Mouse (Mus musculus): ENCODE measurements around the gene Serpinb6e. TPM values are rescaled to one million over a fixed set of nuclear protein-coding genes. Genes with fewer than 3 reads are reported as not detected.

Gene Serpinb6e
- polyA plus RNA-seq (2015; fragmentation: Nextera tagmentation; extraction: Ambion mirVana): not detected in 2 replicates

DNA sequence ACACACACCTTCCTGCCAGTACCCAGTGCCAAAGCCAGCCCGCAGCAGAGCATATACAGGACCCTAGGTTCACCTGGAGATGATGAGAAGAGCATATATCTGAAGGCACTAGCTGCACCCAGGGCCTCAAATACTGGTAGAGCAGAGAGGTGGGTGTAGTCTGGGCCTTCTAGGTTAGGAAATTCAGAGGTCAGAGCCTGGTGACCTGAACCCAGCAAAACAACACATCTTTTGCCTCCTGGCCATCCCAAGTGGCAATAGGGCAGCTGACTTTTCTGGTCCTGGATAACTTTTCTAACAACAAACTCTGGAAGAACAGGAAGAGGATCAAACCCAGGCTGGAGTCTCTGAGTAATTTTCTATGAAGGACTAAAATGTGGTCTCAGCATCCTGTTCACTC, at the start of gene Serpinb6e:
TSS of gene Serpinb6e (minus strand) at position 101 of the 400 bp plus-strand sequence.
- no peaks in the 10 kb centered on the region for H3K4me1 ChIP-seq
- H3K36me3 ChIP-seq: no peaks in the 10 kb centered on the region
- no peak within 1 kb of the TSS for H3K27ac ChIP-seq (replicated peaks)
- H3K9me3 ChIP-seq: no peaks in the 10 kb centered on the region
- no peak within 1 kb of the TSS for H3K9ac ChIP-seq (replicated peaks)
- no peak for ATAC-seq (replicated peaks)
- H3K4me2 ChIP-seq (replicated peaks): no peak within 1 kb of the TSS
- no peaks in the 10 kb centered on the region for H3K27me3 ChIP-seq
- no peak within 1 kb of the TSS for H3K4me3 ChIP-seq
- 63% methylated on average over 1 of the region's 1 CpGs for WGBS

DNA sequence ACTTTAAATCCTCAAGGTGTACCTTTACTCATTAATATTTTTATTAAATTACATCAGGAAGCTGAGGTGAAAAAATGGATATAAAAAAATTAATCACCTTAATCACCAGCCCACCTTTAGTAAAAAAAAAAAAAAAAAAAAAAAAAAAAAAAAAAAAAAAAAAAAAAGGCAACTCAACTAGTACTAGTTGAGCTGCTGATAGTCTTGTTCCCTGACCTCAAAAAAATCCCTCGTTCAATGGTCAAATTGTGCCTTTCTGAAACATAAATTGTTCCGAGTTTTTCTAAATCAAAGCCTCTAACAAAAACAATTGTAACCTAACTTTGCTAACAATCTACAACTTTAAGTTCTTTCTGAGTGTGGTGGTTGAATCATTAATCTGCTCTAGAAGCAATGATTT, 12.5 kb downstream of the Serpinb6e start:
- no peak overlapping the region for H3K4me2 ChIP-seq (replicated peaks)
- WGBS: 76% methylated on average over 2 of the region's 2 CpGs
- no peaks in the 10 kb centered on the region for H3K36me3 ChIP-seq
- no peak overlapping the region for H3K27ac ChIP-seq (replicated peaks)
- no peaks in the 10 kb centered on the region for H3K4me1 ChIP-seq
- no peaks in the 10 kb centered on the region; the same call in none of the 2 replicates for H3K9me3 ChIP-seq
- no peak for ATAC-seq (replicated peaks)
- no peak overlapping the region for H3K9ac ChIP-seq (replicated peaks)
- no peaks in the 10 kb centered on the region for H3K27me3 ChIP-seq
- H3K4me3 ChIP-seq: no peak overlapping the region

DNA sequence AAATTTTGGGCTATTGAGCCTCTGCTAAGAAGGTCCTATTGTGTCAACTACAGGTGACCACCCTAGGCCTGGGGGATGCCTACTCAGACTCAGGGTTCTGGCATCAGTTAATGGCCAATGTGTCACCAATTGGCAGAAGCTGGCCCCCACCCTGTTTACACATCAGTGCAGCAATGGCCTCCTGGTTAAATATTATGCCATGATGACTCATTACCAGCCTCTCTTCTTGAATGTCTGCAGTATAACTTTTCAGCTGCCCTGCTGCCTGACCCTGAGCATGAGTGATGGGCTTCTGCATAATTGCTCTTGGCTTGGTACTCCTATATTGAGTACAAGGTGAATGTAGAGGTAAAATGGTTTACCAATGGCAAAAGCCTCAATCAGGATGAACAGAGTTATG, 19.8 kb downstream of the Serpinb6e start:
- Histone ChIP-seq H3K36me3 (no peaks in the 10 kb centered on the region), H3K9ac (replicated peaks) (no peak overlapping the region), H3K27me3 (no peaks in the 10 kb centered on the region), H3K4me3 (no peak overlapping the region), H3K4me2 (replicated peaks) (no peak overlapping the region), H3K9me3 (no peaks in the 10 kb centered on the region; the same call in 1 of the 2 replicates), H3K4me1 (no peaks in the 10 kb centered on the region), H3K27ac (replicated peaks) (no peak overlapping the region)
- ATAC-seq (replicated peaks): no peak

DNA sequence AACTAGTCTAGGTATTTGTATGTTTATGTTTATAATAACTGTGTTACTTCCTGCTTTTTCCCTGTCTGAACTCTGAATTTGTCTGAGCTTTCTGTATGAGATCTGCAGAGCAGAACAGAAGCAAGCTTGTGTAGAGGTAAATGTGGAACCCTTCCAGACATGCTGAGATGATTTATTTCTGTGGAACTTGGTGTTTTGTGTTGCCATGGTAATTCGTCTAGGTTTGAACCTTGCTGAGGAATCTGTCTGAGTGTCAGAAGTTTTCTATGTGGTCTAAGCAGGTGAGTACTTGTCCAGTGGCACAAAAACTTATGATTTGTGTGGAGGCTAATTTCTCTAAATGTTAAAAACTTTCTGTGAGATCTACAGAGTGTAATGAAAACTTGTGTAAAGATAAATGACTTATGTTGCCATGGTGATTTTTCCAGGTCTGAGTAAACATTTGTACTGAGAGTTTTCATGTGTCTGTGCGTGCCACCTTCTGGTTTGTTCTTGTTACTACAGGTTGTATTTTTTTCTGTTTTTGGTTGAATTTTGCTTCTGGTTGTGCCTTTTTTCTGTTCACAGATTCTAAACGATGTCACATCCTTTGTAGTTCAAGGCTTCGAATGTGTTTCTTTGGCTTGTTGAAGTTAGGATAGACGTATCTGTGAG, 21.6 kb downstream of the Serpinb6e start:
- no peak for ATAC-seq (replicated peaks)
- Histone ChIP-seq H3K36me3 (no peaks in the 10 kb centered on the region), H3K4me3 (no peak overlapping the region), H3K4me1 (no peaks in the 10 kb centered on the region), H3K9ac (replicated peaks) (no peak overlapping the region), H3K27ac (replicated peaks) (no peak overlapping the region), H3K9me3 (no peaks in the 10 kb centered on the region; the same call in 1 of the 2 replicates), H3K4me2 (replicated peaks) (no peak overlapping the region), H3K27me3 (no peaks in the 10 kb centered on the region)
- 81% methylated on average over 5 of the region's 5 CpGs for WGBS

Other genes starting within 250 kb of the Serpinb6e start
- gene Serpinb6d, start 182.0 kb downstream of the Serpinb6e start, polyA plus RNA-seq (2015; fragmentation: Nextera tagmentation; extraction: Ambion mirVana): not detected in 2 replicates
- 0.17 and 0.37 TPM in 2 replicates for gene Serpinb6c, start 62.3 kb upstream of the Serpinb6e start, polyA plus RNA-seq (2015; fragmentation: Nextera tagmentation; extraction: Ambion mirVana)
- 5.0 and 6.7 TPM in 2 replicates for gene Nqo2, start 121.3 kb upstream of the Serpinb6e start, polyA plus RNA-seq (2015; fragmentation: Nextera tagmentation; extraction: Ambion mirVana)
- gene Ripk1, start 159.0 kb upstream of the Serpinb6e start, polyA plus RNA-seq (2015; fragmentation: Nextera tagmentation; extraction: Ambion mirVana): 6.3 and 6.6 TPM in 2 replicates
- 36.5 and 38.0 TPM in 2 replicates for gene Serpinb6a, start 159.4 kb upstream of the Serpinb6e start, polyA plus RNA-seq (2015; fragmentation: Nextera tagmentation; extraction: Ambion mirVana)
- gene Bphl, start 194.2 kb upstream of the Serpinb6e start, polyA plus RNA-seq (2015; fragmentation: Nextera tagmentation; extraction: Ambion mirVana): 32.9 and 35.9 TPM in 2 replicates
- 1,539 and 1,682 TPM in 2 replicates for gene Tubb2a, start 234.6 kb upstream of the Serpinb6e start, polyA plus RNA-seq (2015; fragmentation: Nextera tagmentation; extraction: Ambion mirVana)

Data from forebrain, embryonic 15.5 days (tissue).